Mouse (Mus musculus) CH12.LX (cell line): ENCODE data around the gene Hoxd1. TPM values are rescaled to one million over a fixed set of nuclear protein-coding genes. Genes with fewer than 3 reads are reported as not detected.

Source experiments
- DNase-seq: peaks from one replicate; pipeline ENCODE4 v3.0.0-alpha.2; 2013; ENCODE audit errors: extremely low read depth
- H3K27ac ChIP-seq: 2 replicates; pipeline ENCODE4 v1.5.1; 2012; ENCODE audit warnings: low read depth, mild to moderate bottlenecking, control low read depth, moderate library complexity; ENCODE audit not compliant: insufficient read depth
- H3K27me3 ChIP-seq: replicated peaks from 2 replicates; pipeline ENCODE3; 2012; ENCODE audit warnings: inconsistent platforms
- H3K36me3 ChIP-seq, 2 experiments: replicated peaks in 1 of 2; 2 replicates each; pipeline versions ENCODE3 to v1.6.1; 2012; ENCODE audit warnings: inconsistent platforms in 1 of 2, low read length in 1 of 2, mild to moderate bottlenecking in 1 of 2, mixed read lengths in 1 of 2, moderate library complexity in 1 of 2; ENCODE audit not compliant: control insufficient read depth in 1 of 2, insufficient read depth in 1 of 2
- H3K4me1 ChIP-seq, 2 experiments: 2 replicates each; pipeline ENCODE4 v1.6.1; 2012; ENCODE audit warnings: inconsistent platforms in 1 of 2, moderate library complexity in 1 of 2; ENCODE audit not compliant: insufficient read depth in 2 of 2, control insufficient read depth in 1 of 2
- H3K4me2 ChIP-seq: 2 replicates; pipeline ENCODE4 v1.6.1; 2012; ENCODE audit warnings: low read depth, mild to moderate bottlenecking, control low read depth; ENCODE audit not compliant: poor library complexity, insufficient read depth, severe bottlenecking
- H3K4me3 ChIP-seq, 3 experiments: fragments of 150-350 bp in 1 of 3; sonication (generic) in 1 of 3; replicated peaks in 1 of 3; 2 replicates each; pipeline versions ENCODE3 to v1.5.1; 2011 to 2012; ENCODE audit warnings: low read depth in 2 of 3, low read length in 2 of 3, mild to moderate bottlenecking in 2 of 3, moderate library complexity in 2 of 3, control low read depth in 1 of 3, improper control_type of control experiment in 1 of 3, inconsistent platforms in 1 of 3, mixed read lengths in 1 of 3; ENCODE audit not compliant: poor library complexity in 1 of 3
- H3K79me2 ChIP-seq: replicated peaks from 2 replicates; pipeline ENCODE4 v1.6.1; 2012; ENCODE audit warnings: mild to moderate bottlenecking, moderate library complexity; ENCODE audit not compliant: control insufficient read depth, poor library complexity, insufficient read depth, severe bottlenecking; ENCODE audit errors: extremely low read depth
- H3K9ac ChIP-seq: 2 replicates; pipeline ENCODE4 v1.6.1; 2012; ENCODE audit warnings: low read depth, mild to moderate bottlenecking, control low read depth, moderate library complexity; ENCODE audit not compliant: insufficient read depth
- H3K9me3 ChIP-seq: replicated peaks from 2 replicates; pipeline ENCODE3; 2012; ENCODE audit warnings: low read length, inconsistent platforms, mixed read lengths
- BHLHE40 ChIP-seq: IDR thresholded peaks from 2 replicates; pipeline ENCODE4 v1.6.1; 2011; ENCODE audit warnings: mild to moderate bottlenecking, low read depth, low read length, improper control_type of control experiment
- CHD2 ChIP-seq: IDR thresholded peaks from 2 replicates; pipeline ENCODE4 v1.6.1; 2011; ENCODE audit warnings: low read length, improper control_type of control experiment
- CTCF ChIP-seq, 2 experiments: IDR thresholded peaks in 1 of 2; conservative IDR thresholded peaks in 1 of 2; 2 replicates each; pipeline ENCODE4 v1.5.1; 2011 to 2012; ENCODE audit warnings: low read depth in 2 of 2, low read length in 2 of 2, improper control_type of control experiment in 1 of 2, inconsistent platforms in 1 of 2, mild to moderate bottlenecking in 1 of 2, moderate library complexity in 1 of 2
- E2F4 ChIP-seq: IDR thresholded peaks from 2 replicates; pipeline ENCODE4 v1.6.1; 2011; ENCODE audit warnings: low read depth, low read length, improper control_type of control experiment; ENCODE audit not compliant: insufficient replicate concordance
- ELF1 ChIP-seq: IDR thresholded peaks from 2 replicates; pipeline ENCODE4 v1.6.1; 2014; ENCODE audit warnings: low read depth, mild to moderate bottlenecking, inconsistent platforms, low read length, improper control_type of control experiment
- GABPA ChIP-seq: IDR thresholded peaks from 2 replicates; pipeline ENCODE4 v1.6.1; 2012; ENCODE audit warnings: low read depth, low read length, improper control_type of control experiment, inconsistent platforms; ENCODE audit not compliant: insufficient replicate concordance
- JUN ChIP-seq: IDR thresholded peaks from 2 replicates; pipeline ENCODE4 v1.6.1; 2011; ENCODE audit warnings: low read depth, mild to moderate bottlenecking, low read length, improper control_type of control experiment, moderate library complexity; ENCODE audit not compliant: insufficient read depth
- JUND ChIP-seq: conservative IDR thresholded peaks from 2 replicates; pipeline ENCODE4 v1.6.1; 2011; ENCODE audit warnings: low read depth, low read length, improper control_type of control experiment
- KAT2A ChIP-seq: IDR thresholded peaks from 2 replicates; pipeline ENCODE4 v1.6.1; 2012; ENCODE audit warnings: low read length, improper control_type of control experiment, inconsistent platforms; ENCODE audit not compliant: insufficient replicate concordance
- MAFK ChIP-seq: IDR thresholded peaks from 2 replicates; pipeline ENCODE4 v1.6.1; 2011; ENCODE audit warnings: low read length, improper control_type of control experiment; ENCODE audit not compliant: insufficient replicate concordance
- MAX ChIP-seq: IDR thresholded peaks from 2 replicates; pipeline ENCODE4 v1.6.1; 2011; ENCODE audit warnings: low read length, improper control_type of control experiment
- MAZ ChIP-seq: IDR thresholded peaks from 2 replicates; pipeline ENCODE4 v1.6.1; 2012; ENCODE audit warnings: low read depth, mild to moderate bottlenecking, inconsistent platforms, low read length, improper control_type of control experiment, moderate library complexity
- MEF2A ChIP-seq: IDR thresholded peaks from 2 replicates; pipeline ENCODE4 v1.6.1; 2014; ENCODE audit warnings: low read depth, mild to moderate bottlenecking, inconsistent platforms, low read length, improper control_type of control experiment, borderline replicate concordance
- MYC ChIP-seq: IDR thresholded peaks from 2 replicates; pipeline ENCODE4 v1.6.1; 2011; ENCODE audit warnings: low read depth, mild to moderate bottlenecking, improper control_type of control experiment, low read length
- NRF1 ChIP-seq: IDR thresholded peaks from 2 replicates; pipeline ENCODE4 v1.6.1; 2014; ENCODE audit warnings: low read depth, mild to moderate bottlenecking, inconsistent platforms, low read length, improper control_type of control experiment, moderate library complexity
- POLR2A ChIP-seq: IDR thresholded peaks from 2 replicates; pipeline ENCODE4 v1.6.1; 2011; ENCODE audit warnings: low read depth, mild to moderate bottlenecking, improper control_type of control experiment, low read length
- POLR2AphosphoS2 ChIP-seq: IDR thresholded peaks from 2 replicates; pipeline ENCODE4 v1.6.1; 2011; ENCODE audit warnings: low read depth, low read length, improper control_type of control experiment
- SMC3 ChIP-seq: IDR thresholded peaks from 2 replicates; pipeline ENCODE4 v1.6.1; 2011; ENCODE audit warnings: low read depth, low read length, improper control_type of control experiment
- TCF12 ChIP-seq: IDR thresholded peaks from 2 replicates; pipeline ENCODE4 v1.6.1; 2014; ENCODE audit warnings: low read depth, mild to moderate bottlenecking, inconsistent platforms, low read length, improper control_type of control experiment
- USF1 ChIP-seq: IDR thresholded peaks from 2 replicates; pipeline ENCODE4 v1.6.1; 2014; ENCODE audit warnings: low read depth, mild to moderate bottlenecking, inconsistent platforms, low read length, improper control_type of control experiment
- ZMIZ1 ChIP-seq: IDR thresholded peaks from 2 replicates; pipeline ENCODE4 v1.6.1; 2012; ENCODE audit warnings: low read depth, mild to moderate bottlenecking, inconsistent platforms, low read length, improper control_type of control experiment
- dilution Hi-C: fragments of 300-500 bp; cut with MboI; formaldehyde crosslinking; loops from 2 replicates; pipeline ENCODE4 v1.14.3; 2020; ENCODE audit warnings: low sequenced_read_pairs; ENCODE audit not compliant: extremely low pct_unique_long_range_greater_than_20kb, extremely low pct_ligation_motif_present
- in situ Hi-C: fragments of 300-500 bp; cut with MboI; formaldehyde crosslinking; loops from 3 replicates; pipeline ENCODE4 v1.14.3; 2019; ENCODE audit warnings: low sequenced_read_pairs, low pct_ligation_motif_present, low pct_unique_long_range_greater_than_20kb, mixed read lengths
- polyA plus RNA-seq: library from polyadenylated mRNA; unstranded; fragments of >175 nt; gene quantifications from 2 replicates; pipeline ENCODE4 v1.2.1, GENCODE M21; 2012; ENCODE audit warnings: low read depth; ENCODE audit not compliant: insufficient read length
- total RNA-seq, 2 experiments: library from RNA; depleted of rRNA; stranded (reverse); fragments of 300-350 nt in 1 of 2; fragments of >200 nt in 1 of 2; gene quantifications; 2 replicates each; pipeline ENCODE4 v1.2.3; 2012 to 2014

Gene Hoxd1
- total and polyA plus RNA-seq, 3 experiments: not detected

DNA sequence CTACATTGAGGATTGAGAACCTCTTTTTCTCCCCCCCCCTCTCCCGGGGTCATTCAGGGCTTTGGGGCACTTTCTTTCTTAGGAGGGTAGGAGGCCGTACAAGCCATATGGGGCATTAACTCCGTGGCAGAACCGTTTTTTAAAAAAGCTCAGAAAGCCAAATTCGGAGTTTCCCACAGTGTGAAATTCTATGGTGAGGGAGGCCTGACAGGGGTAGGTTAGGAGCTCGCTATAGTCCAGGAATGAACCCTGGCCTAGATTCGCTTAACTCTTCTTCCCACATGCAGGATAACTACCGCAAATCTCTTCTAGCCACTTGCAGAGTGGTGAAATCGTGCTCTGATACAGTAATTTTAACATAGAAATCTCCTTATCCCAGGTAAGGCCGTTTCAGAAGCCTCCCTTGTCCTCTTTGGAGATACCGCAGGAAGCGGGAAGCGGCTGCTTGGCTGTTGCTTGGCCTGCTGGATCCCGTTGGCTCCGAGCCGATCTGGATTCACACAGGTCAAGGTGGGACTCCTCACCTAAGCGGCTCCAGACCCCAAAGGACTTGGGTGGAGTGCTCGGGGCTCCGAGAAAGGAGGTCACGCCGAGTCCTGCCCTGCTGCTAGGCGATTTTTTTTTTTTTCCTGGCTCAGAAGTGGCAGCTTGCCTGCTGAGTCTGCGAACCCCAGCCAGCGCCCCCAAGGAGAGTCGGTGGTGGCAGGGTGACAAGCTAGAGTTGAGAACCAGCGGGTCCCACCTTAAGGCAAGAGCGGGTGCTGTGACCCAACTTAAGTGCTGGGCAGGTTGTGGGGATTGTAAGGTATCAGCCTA lies 27.6 kb upstream of the Hoxd1 start:
- TF ChIP-seq JUND (no peak), TCF12 (no peak), MAFK (no peak), SMC3 (no peak), CTCF (conservative IDR thresholded peaks at IDR 0.05 in 1 of 2, IDR thresholded peaks at IDR 0.05 in 1 of 2; ENCODE audit: low read depth in 2 of 2, low read length in 2 of 2) (no peak), MEF2A (no peak), GABPA (no peak)
- no peak overlapping the region for H3K4me2 ChIP-seq
- peaks cover 16 to 57% of the 10 kb centered on the region in 2 experiments for H3K4me1 ChIP-seq
- no peak for DNase-seq
- peaks cover 7 to 26% of the 10 kb centered on the region in 2 experiments for H3K36me3 ChIP-seq
- peaks cover 9% of the 10 kb centered on the region; the same call in 1 of the 2 replicates for H3K79me2 ChIP-seq
- in situ Hi-C loops (no loop called here), dilution Hi-C loops (no loop called here)
- no peak overlapping the region for H3K9ac ChIP-seq
- H3K4me3 ChIP-seq: no peak overlapping the region
- no peak overlapping the region for H3K27ac ChIP-seq
- H3K9me3 ChIP-seq: peaks cover 16% of the 10 kb centered on the region
- no peaks in the 10 kb centered on the region for H3K27me3 ChIP-seq

DNA sequence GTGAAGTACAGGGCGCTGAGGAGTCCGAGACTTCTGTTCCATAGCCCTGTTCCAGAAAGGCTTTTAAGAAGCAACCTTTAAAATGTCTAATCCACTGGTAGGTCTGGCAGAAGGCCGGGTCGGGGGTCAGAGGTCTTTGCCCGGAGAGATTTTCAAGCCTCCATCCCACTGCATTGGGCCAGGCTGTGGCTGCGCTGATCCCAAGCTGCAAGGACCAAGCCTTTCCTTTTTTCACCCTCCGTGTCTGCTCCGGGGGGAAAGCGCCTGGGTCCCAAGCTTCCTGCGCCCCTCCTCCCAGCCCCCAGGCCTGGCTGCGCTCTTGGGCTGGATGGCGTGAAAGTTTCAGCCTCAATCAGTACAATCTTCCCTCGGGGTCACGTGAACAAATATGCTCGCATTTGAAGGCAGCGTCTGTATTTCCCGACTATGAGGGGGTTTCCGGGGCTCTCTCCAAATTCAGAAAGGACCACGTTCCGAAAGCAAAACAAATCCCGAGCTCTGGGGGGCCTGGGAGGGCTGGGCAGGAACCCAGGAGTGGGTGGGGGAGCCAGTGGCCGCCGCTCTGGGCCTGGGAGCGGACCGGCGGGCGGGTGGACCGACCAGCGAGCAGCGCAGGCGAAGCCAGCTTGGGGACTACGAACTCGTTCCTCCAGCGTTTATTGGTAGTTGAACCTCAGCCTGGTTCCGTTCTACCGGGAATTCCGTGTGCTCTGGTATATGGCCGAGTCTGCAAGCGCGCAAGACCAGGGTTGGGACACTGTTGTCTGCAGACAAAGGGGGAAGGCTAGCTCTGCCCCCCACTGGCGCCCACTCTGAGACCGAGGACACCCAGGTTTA lies 26.7 kb upstream of the Hoxd1 start:
- peaks cover 14 to 48% of the 10 kb centered on the region in 2 experiments for H3K4me1 ChIP-seq
- TF ChIP-seq MYC: no peak
- no peak for TF ChIP-seq ELF1
- TF ChIP-seq CHD2: no peak
- TF ChIP-seq SMC3: no peak
- no peak for TF ChIP-seq POLR2AphosphoS2
- no peak for TF ChIP-seq POLR2A
- TF ChIP-seq USF1: no peak
- no peak for TF ChIP-seq JUN
- no peak for TF ChIP-seq MAX
- TF ChIP-seq E2F4: no peak
- no peak for TF ChIP-seq JUND
- TF ChIP-seq NRF1: no peak
- TF ChIP-seq KAT2A: no peak
- TF ChIP-seq BHLHE40: no peak
- TF ChIP-seq MAZ: no peak
- no peak for TF ChIP-seq ZMIZ1
- dilution Hi-C loops (no loop called here), in situ Hi-C loops (no loop called here)
- no peak overlapping the region for H3K4me2 ChIP-seq
- H3K4me3 ChIP-seq: no peak overlapping the region
- peaks cover 7 to 29% of the 10 kb centered on the region in 2 experiments for H3K36me3 ChIP-seq
- no peak overlapping the region for H3K27ac ChIP-seq
- H3K79me2 ChIP-seq: peaks cover 6% of the 10 kb centered on the region; the same call in 1 of the 2 replicates
- DNase-seq: no peak
- H3K9me3 ChIP-seq: peaks cover 16% of the 10 kb centered on the region
- H3K27me3 ChIP-seq: no peaks in the 10 kb centered on the region
- H3K9ac ChIP-seq: no peak overlapping the region
